Mouse (Mus musculus) splenic B cell, adult 2 months (primary cell): Measurements from ENCODE around the gene Bsg.
A peak's percentile ranks its signal among the peaks of the same experiment; 100 is the strongest.

Experiments
- DNase-seq: peaks from one replicate; pipeline ENCODE4 v3.0.0-alpha.2; 2011; ENCODE audit warnings: low read depth, low spot score
- H3K27me3 ChIP-seq: 2 replicates; pipeline ENCODE4 v1.6.1; 2012; ENCODE audit warnings: mild to moderate bottlenecking, low read length, moderate library complexity, mixed read lengths; ENCODE audit not compliant: control insufficient read depth, poor library complexity, insufficient read depth, severe bottlenecking
- H3K36me3 ChIP-seq: 2 replicates; pipeline ENCODE4 v1.6.1; 2012; ENCODE audit warnings: mild to moderate bottlenecking, low read length, moderate library complexity, mixed read lengths; ENCODE audit not compliant: control insufficient read depth, poor library complexity, insufficient read depth, severe bottlenecking

Bsg gene

GRCm38 (mm10) chr10:79726090-79726489 is 21.8 kb downstream of the Bsg start:
- H3K36me3 ChIP-seq: no peaks in the 10 kb centered on the region
- no peaks in the 10 kb centered on the region for H3K27me3 ChIP-seq
- peak; percentile 56 for DNase-seq

GRCm38 (mm10) chr10:79728323-79729249 is 24.3 kb downstream of the Bsg start:
- Histone ChIP-seq H3K27me3 (no peaks in the 10 kb centered on the region), H3K36me3 (no peaks in the 10 kb centered on the region)
- no peak for DNase-seq

- no peaks in the 10 kb centered on the region for H3K27me3 ChIP-seq
- H3K36me3 ChIP-seq: no peaks in the 10 kb centered on the region
- no peak for DNase-seq
Observed at GRCm38 (mm10) chr10:79729357-79729965, 25.2 kb downstream of the Bsg start.

- no peaks in the 10 kb centered on the region for H3K27me3 ChIP-seq
- peak; percentile 57 for DNase-seq
- peaks cover 16% of the 10 kb centered on the region for H3K36me3 ChIP-seq
Observed at GRCm38 (mm10) chr10:79732500-79732899, 28.2 kb downstream of the Bsg start.

GRCm38 (mm10) chr10:79733847-79734246 is 29.6 kb downstream of the Bsg start:
- Histone ChIP-seq H3K27me3 (no peaks in the 10 kb centered on the region), H3K36me3 (peaks cover 19% of the 10 kb centered on the region)
- DNase-seq: no peak

GRCm38 (mm10) chr10:79735361-79735760 is 31.1 kb downstream of the Bsg start:
- DNase-seq: no peak
- Histone ChIP-seq H3K27me3 (no peaks in the 10 kb centered on the region), H3K36me3 (peaks cover 22% of the 10 kb centered on the region)

GRCm38 (mm10) chr10:79736706-79737105 is 32.4 kb downstream of the Bsg start:
- Histone ChIP-seq H3K36me3 (peaks cover 26% of the 10 kb centered on the region), H3K27me3 (no peaks in the 10 kb centered on the region)
- DNase-seq: no peak

- H3K36me3 ChIP-seq: peaks cover 29% of the 10 kb centered on the region
- peak; percentile 38 for DNase-seq
- no peaks in the 10 kb centered on the region for H3K27me3 ChIP-seq
Observed at GRCm38 (mm10) chr10:79738259-79738658, 34.0 kb downstream of the Bsg start.

- Histone ChIP-seq H3K36me3 (peaks cover 29% of the 10 kb centered on the region), H3K27me3 (no peaks in the 10 kb centered on the region)
Observed at GRCm38 (mm10) chr10:79739234-79739633, 34.9 kb downstream of the Bsg start.

GRCm38 (mm10) chr10:79740863-79741262 is 36.6 kb downstream of the Bsg start:
- no peaks in the 10 kb centered on the region for H3K27me3 ChIP-seq
- H3K36me3 ChIP-seq: peaks cover 23% of the 10 kb centered on the region

More at GRCm38 (mm10) chr10:79739234-79739633, 34.9 kb downstream of the Bsg start:
- DNase-seq: no peak

GRCm38 (mm10) chr10:79743161-79743560 is 38.9 kb downstream of the Bsg start:
- peaks cover 12% of the 10 kb centered on the region for H3K36me3 ChIP-seq
- DNase-seq: no peak
- H3K27me3 ChIP-seq: no peaks in the 10 kb centered on the region

More at GRCm38 (mm10) chr10:79740863-79741262, 36.6 kb downstream of the Bsg start:
- DNase-seq: no peak

- H3K36me3 ChIP-seq: peaks cover 10% of the 10 kb centered on the region
- no peaks in the 10 kb centered on the region for H3K27me3 ChIP-seq
- no peak for DNase-seq
Observed at GRCm38 (mm10) chr10:79743650-79744365, 39.5 kb downstream of the Bsg start.

GRCm38 (mm10) chr10:79745411-79745810 is 41.1 kb downstream of the Bsg start:
- no peak for DNase-seq
- Histone ChIP-seq H3K27me3 (no peaks in the 10 kb centered on the region), H3K36me3 (peaks cover 7% of the 10 kb centered on the region)

- H3K27me3 ChIP-seq: no peaks in the 10 kb centered on the region
- DNase-seq: peak; percentile 98
- H3K36me3 ChIP-seq: peaks cover 7% of the 10 kb centered on the region
Observed at GRCm38 (mm10) chr10:79745898-79746773, 41.8 kb downstream of the Bsg start, which contains the start of gene Polrmt. Gene Polrmt, minus strand, starts transcription at chr10:79746581.
